Mouse (Mus musculus) liver, adult 2 months (tissue): ENCODE measurements around the gene Fcgrt.
A peak's percentile ranks its signal among the peaks of the same experiment; 100 is the strongest.

Source experiments
- CTCF ChIP-seq: fragments of 200-500 bp; IDR thresholded peaks from 2 replicates; pipeline ENCODE4 v1.5.1; 2011; ENCODE audit warnings: low read depth, low read length, control low read depth
- POLR2A ChIP-seq: fragments of 200-500 bp; IDR thresholded peaks from 2 replicates; pipeline ENCODE4 v1.6.1; 2011; ENCODE audit warnings: low read length, control low read depth; ENCODE audit not compliant: insufficient read depth; ENCODE audit errors: extremely low read depth

DNA sequence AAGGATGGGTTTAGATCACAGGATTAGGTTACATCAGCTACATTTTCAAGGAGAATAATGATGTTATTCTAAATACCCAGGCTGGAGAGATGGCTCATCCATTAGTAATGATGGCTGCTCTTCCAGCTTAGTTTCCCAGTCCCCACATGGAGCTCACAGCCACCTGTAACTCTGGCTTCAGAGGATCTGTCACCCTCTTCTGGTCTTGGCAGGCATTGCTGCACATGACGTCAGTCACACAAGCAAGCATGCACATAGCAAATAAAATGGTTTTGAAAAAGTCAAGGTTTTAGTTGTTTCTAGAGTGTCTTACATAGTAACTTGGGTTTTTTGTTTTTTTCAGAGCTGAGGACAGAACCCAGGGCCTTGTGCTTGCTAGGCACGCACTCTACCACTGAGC is 31.4 kb downstream of the Fcgrt start:
- TF ChIP-seq CTCF (peak; percentile 63), POLR2A (no peak)
